Mouse (Mus musculus): ENCODE measurements around the gene Vps13d. TPM values are rescaled to one million over a fixed set of nuclear protein-coding genes. Genes with fewer than 3 reads are reported as not detected.

Vps13d gene
- polyA plus RNA-seq, 1 experiment from 2014 or later = 8.8 TPM

DNA sequence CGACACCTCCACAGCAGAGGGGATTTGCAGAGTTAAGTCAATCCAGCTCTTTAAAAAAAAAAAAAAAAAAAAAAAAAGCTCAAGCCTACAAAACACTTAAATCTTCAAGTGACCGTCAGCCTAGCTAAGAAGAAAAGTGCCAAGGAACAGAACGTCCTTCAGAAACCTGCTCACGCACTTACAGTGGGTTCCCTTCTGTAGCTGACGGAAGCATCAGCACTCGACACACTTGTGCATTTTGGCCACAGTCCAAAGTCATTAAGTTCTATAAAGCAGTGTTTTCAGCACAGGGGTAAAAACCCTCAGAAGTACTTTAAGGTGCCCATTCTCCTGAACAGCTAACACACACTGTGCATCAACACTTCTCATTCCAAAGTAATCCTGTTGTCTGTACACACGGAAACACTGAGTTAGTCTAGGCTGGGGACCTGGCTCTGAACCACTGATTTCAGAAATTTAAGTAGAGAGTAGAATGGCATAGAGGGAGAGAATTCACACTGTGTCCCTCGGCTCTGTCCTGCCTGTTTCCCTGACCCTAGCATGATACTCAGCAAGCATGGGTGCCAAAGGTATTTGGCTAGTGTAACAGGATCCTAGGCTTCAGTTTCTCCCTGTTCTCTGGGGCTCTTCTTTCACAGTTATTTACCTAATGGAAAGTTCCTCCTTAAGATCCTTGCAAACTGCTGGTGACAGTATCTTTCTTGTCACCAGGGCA, 170.0 kb downstream of the Vps13d start:
- 36% methylated on average over 8 of the region's 8 CpGs for WGBS
- H3K27ac ChIP-seq = peak overlapping the region; percentile 33

DNA sequence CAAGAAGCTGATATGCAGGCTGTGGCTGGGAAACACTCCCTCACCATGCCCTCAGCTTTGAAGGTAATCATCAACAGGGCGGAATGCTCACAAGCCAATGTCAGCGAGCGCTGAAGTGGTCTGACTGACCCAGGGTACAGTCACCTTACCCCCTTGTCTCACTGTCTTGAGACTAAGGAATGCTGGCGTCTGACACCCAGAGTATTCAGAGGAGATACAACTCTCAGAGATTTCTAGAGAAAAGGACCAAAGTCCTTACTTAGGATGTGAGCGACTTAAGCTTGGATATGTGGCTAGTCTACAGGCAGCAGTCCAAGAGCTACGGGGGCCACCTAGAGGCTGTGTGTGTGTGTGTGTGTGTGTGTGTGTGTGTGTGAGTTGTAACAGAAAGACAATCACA, 170.9 kb downstream of the Vps13d start:
- 0 out of 2 replicates have a peak, but pooled peaks cover 5% of the 10 kb centered on the region for H3K36me3 ChIP-seq
- no peak overlapping the region for H3K27ac ChIP-seq
- 71% methylated on average over 6 of the region's 6 CpGs for WGBS
- H3K4me2 ChIP-seq = no peak overlapping the region
- peaks cover 25% of the 10 kb centered on the region for H3K4me1 ChIP-seq
- ATAC-seq (ENCODE audit: insufficient read depth, low FRiP score, low read depth) = no peak
- no peak overlapping the region for H3K9ac ChIP-seq
- H3K9me3 ChIP-seq = no peaks in the 10 kb centered on the region
- H3K4me3 ChIP-seq (replicated peaks) = no peak overlapping the region
- no peaks in the 10 kb centered on the region for H3K27me3 ChIP-seq (replicated peaks)

More for the DNA sequence above, 170.0 kb downstream of the Vps13d start:
- Histone ChIP-seq H3K9me3 (no peaks in the 10 kb centered on the region), H3K9ac (no peak overlapping the region; the same call in 1 of the 2 replicates), H3K4me3 (replicated peaks) (no peak overlapping the region), H3K27me3 (replicated peaks) (no peaks in the 10 kb centered on the region), H3K4me2 (no peak overlapping the region), H3K4me1 (peaks cover 25% of the 10 kb centered on the region), H3K36me3 (no peaks in the 10 kb centered on the region)
- peak; percentile 10; the same call in 1 of the 2 replicates for ATAC-seq (ENCODE audit: insufficient read depth, low FRiP score, low read depth)

DNA sequence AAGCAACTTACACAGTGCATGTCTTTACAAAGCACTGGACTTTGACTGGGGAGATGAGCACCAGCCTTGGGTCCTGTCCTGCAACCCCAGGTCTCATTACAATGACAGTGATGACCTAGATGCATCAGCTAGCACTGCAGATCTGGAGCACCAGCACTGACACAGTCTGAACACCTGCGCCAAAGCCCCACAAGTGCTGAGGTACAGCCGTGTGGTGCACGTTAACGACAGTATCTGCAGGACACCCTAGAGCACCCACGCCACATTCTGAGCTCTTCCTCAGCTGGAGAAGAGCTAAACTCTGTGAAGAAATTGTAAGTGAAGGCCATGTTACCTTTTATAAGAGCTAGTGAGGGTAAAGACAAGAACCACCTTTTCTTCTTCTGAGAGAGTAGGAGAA, 172.0 kb downstream of the Vps13d start:
- Histone ChIP-seq H3K4me1 (peaks cover 25% of the 10 kb centered on the region), H3K27ac (no peak overlapping the region)
- WGBS = 88% methylated on average over 5 of the region's 5 CpGs

DNA sequence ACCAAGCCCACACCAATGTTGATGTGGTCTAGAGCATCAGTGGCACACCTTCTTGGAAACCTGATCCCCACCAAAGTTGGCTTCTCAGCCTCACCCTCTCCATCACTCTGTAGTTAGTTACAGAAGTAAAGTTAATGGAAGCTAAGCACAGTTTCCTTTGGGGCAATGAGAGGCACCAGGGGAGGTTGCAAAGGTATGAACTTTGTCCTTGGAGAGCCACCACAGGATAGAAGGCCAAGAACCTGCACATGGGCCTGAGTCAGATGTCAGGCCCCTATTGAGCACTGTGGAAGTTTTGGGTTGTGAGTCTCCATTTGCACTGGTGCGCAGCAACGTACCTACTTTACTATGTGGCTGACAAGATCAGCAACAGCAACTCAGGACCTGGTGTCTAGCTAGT, 172.6 kb downstream of the Vps13d start:
- no peak overlapping the region for H3K4me3 ChIP-seq (replicated peaks)
- no peak for ATAC-seq (ENCODE audit: insufficient read depth, low FRiP score, low read depth)
- no peaks in the 10 kb centered on the region for H3K9me3 ChIP-seq
- no peaks in the 10 kb centered on the region for H3K27me3 ChIP-seq (replicated peaks)
- WGBS = 93% methylated on average over 2 of the region's 2 CpGs
- H3K9ac ChIP-seq = no peak overlapping the region
- H3K4me2 ChIP-seq = no peak overlapping the region
- H3K4me1 ChIP-seq = peaks cover 25% of the 10 kb centered on the region
- H3K36me3 ChIP-seq = 0 out of 2 replicates have a peak, but pooled peaks cover 5% of the 10 kb centered on the region
- H3K27ac ChIP-seq = no peak overlapping the region

More for the DNA sequence above, 172.0 kb downstream of the Vps13d start:
- no peak for ATAC-seq (ENCODE audit: insufficient read depth, low FRiP score, low read depth)
- Histone ChIP-seq H3K4me2 (no peak overlapping the region), H3K36me3 (0 out of 2 replicates have a peak, but pooled peaks cover 5% of the 10 kb centered on the region), H3K27me3 (replicated peaks) (no peaks in the 10 kb centered on the region), H3K4me3 (replicated peaks) (no peak overlapping the region), H3K9ac (no peak overlapping the region), H3K9me3 (no peaks in the 10 kb centered on the region)

DNA sequence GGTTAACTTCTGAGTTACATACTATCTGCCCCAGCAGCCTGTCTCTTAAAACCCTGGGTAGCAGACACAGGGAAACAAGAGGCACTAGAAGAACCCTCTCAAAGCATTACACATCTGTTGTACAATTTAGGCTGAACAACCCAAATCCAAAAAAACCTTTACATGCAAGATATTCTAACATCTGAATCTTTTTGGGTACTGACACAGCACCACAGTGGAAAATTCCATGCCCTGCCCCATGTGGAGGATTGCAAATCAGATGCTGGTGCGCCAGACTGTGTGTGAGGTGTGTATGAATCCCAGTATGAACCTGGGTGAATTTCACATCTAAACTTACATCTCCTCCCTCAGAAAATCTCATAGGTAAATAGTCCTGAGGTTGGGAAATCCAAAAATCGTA, 174.4 kb downstream of the Vps13d start:
- Histone ChIP-seq H3K9ac (no peak overlapping the region), H3K27me3 (replicated peaks) (no peaks in the 10 kb centered on the region), H3K4me2 (no peak overlapping the region), H3K27ac (no peak overlapping the region), H3K9me3 (no peaks in the 10 kb centered on the region), H3K4me1 (peaks cover 8% of the 10 kb centered on the region), H3K4me3 (replicated peaks) (no peak overlapping the region), H3K36me3 (peaks cover 5% of the 10 kb centered on the region; the same call in 1 of the 2 replicates)
- 92% methylated on average over 2 of the region's 2 CpGs for WGBS
- ATAC-seq (ENCODE audit: insufficient read depth, low FRiP score, low read depth) = no peak

DNA sequence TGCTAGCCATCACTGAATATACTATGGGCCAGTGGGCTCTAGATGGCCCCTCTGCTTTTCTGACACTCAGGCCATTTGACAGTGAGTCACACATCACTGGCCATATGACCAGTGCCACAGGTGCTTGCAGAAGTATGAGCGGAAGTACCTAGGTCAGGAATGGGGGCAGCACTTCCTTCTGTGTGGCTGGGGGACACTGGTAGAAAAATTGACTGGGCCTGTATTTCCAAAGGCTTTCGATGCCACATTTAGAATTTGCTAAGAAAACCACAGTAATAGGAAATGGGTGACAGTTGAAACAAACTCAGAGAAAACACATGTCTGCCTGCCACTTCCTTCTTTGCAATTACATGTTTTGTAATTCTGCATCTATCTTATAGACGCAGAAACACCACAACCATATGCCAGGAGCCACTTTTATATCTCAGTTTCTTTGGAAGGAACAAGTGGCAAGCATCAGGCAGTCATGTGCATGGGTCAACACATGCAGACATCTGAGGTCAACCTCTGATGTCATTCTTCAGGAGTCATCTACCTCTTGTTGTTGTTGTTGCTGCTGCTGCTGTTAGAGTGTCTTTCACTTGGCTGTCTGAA, 175.6 kb downstream of the Vps13d start:
- no peak overlapping the region for H3K27ac ChIP-seq
- no peaks in the 10 kb centered on the region for H3K9me3 ChIP-seq
- no peak overlapping the region for H3K4me3 ChIP-seq (replicated peaks)
- H3K27me3 ChIP-seq (replicated peaks) = no peaks in the 10 kb centered on the region
- H3K4me2 ChIP-seq = no peak overlapping the region
- ATAC-seq (ENCODE audit: insufficient read depth, low FRiP score, low read depth) = no peak
- peaks cover 9% of the 10 kb centered on the region for H3K4me1 ChIP-seq
- H3K36me3 ChIP-seq = peaks cover 5% of the 10 kb centered on the region; the same call in 1 of the 2 replicates
- WGBS = 84% methylated on average over 3 of the region's 3 CpGs
- no peak overlapping the region for H3K9ac ChIP-seq

DNA sequence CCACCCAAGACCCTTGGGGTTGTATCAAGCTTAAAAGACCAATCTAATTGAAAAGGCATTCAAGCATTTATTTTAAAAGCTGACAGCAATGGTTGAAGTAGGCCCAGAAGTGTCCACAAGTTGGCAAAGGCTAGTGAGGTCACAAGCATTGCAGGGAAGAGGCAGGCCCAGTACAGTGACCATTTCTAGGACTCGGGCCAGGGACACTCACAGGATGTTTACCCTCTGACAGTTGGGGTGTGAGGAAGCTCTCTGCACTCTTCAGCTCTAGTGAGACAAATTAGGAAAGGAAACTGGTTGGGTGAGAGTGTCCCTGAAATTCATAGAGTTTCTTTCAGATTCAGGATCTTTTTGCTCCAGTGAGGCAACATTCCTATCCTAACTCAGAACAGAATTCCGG, 177.1 kb downstream of the Vps13d start:
- no peak overlapping the region for H3K4me3 ChIP-seq (replicated peaks)
- H3K4me2 ChIP-seq = no peak overlapping the region
- no peaks in the 10 kb centered on the region for H3K9me3 ChIP-seq
- H3K27me3 ChIP-seq (replicated peaks) = no peaks in the 10 kb centered on the region
- no peak overlapping the region; the same call in 1 of the 2 replicates for H3K27ac ChIP-seq
- peaks cover 5% of the 10 kb centered on the region; the same call in 1 of the 2 replicates for H3K36me3 ChIP-seq
- no peak overlapping the region for H3K9ac ChIP-seq
- 43% methylated on average over 2 of the region's 2 CpGs for WGBS
- no peak for ATAC-seq (ENCODE audit: insufficient read depth, low FRiP score, low read depth)
- peaks cover 21% of the 10 kb centered on the region for H3K4me1 ChIP-seq

DNA sequence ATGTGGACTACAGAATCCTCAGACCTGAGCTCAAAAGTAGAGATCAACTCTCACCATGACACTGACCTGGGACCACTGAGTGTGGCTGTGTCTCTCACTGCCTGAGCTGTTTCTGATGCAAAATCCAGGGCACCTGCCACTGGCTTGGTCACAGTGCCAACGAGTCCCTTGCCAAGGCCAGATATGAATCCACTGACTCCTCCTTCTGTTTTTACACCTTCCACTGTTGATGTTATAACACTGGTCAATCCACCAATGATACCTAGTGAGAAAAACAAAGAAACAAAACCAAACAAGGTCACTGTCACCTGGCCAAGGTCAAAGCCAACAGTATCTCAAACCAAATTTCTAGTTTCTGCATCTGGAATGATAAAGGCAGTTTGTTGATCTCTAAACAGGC, 178.1 kb downstream of the Vps13d start:
- Histone ChIP-seq H3K9ac (no peak overlapping the region), H3K4me3 (replicated peaks) (no peak overlapping the region), H3K27me3 (replicated peaks) (no peaks in the 10 kb centered on the region), H3K4me2 (no peak overlapping the region), H3K4me1 (peaks cover 26% of the 10 kb centered on the region), H3K36me3 (peaks cover 5% of the 10 kb centered on the region; the same call in 1 of the 2 replicates), H3K9me3 (no peaks in the 10 kb centered on the region), H3K27ac (no peak overlapping the region)
- ATAC-seq (ENCODE audit: insufficient read depth, low FRiP score, low read depth) = no peak
- WGBS = 71% methylated on average over 1 of the region's 1 CpGs

DNA sequence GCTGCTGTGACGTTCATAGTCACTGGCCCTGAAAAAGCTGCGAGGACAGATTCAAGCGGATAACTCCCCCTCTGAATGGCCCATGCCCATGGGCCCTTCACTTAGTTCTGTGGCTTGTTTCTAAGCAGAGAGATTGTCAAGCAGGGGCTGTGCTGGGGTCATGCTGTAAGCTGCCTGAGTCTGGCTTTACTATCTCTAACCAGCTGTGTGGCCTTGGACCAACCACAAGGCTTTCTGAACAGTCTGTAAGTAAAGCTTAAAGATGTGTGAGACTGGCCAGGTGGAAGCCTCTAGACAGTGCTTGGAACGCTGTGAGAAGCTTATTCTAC, 180.2 kb downstream of the Vps13d start:
- no peak overlapping the region for H3K4me2 ChIP-seq
- H3K4me1 ChIP-seq = peaks cover 34% of the 10 kb centered on the region
- H3K9ac ChIP-seq = no peak overlapping the region
- no peaks in the 10 kb centered on the region for H3K27me3 ChIP-seq (replicated peaks)
- ATAC-seq (ENCODE audit: insufficient read depth, low FRiP score, low read depth) = peak; percentile 40; the same call in 1 of the 2 replicates
- peaks cover 3% of the 10 kb centered on the region; the same call in 1 of the 2 replicates for H3K36me3 ChIP-seq
- no peaks in the 10 kb centered on the region for H3K9me3 ChIP-seq
- H3K27ac ChIP-seq = peak overlapping the region; percentile 52; the same call in 1 of the 2 replicates
- WGBS = 69% methylated on average over 4 of the region's 4 CpGs
- no peak overlapping the region for H3K4me3 ChIP-seq (replicated peaks)

DNA sequence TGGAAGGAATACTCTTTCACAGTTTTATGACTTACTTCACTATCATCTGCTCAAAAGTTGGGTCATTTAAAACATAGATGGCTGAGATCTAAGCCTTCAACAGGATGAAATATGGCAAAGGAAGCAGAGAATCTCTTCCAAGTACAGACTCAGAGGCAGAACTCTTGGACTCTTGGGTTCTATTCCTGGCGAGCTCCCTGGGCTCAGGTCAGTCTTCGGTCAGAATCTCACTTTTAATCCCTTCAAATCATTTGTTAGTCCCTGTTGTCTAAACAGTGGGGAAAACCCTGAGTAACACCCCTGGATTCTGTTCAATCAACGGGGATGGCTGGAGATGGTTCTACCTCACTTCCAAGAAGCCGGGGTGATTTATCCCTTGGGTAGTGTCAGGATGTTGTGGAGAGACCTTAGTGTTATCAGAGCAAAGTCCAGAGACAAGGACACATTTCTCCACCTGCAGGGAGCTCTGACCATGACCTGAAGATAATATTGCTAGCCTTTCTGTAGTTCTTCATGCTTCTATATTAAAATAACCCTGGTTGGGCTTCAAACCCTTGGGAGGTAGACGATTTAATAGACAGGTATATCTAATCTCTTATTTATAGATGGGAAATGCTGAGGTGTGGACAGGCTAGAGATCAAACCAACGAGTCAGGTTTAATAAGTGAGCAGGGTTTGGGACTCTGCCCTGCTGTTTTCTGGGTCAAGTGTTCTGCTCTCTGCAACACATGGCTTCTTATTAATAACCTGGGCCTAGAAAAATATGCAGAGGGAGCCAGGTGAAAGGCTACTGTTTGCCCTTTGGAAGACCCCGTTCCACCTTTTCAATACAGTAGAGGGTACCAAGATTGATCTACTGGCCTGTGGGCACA, 180.8 kb downstream of the Vps13d start:
- 0 out of 2 replicates have a peak, but pooled peaks have one; percentile 15 for ATAC-seq (ENCODE audit: insufficient read depth, low FRiP score, low read depth)
- WGBS = 44% methylated on average over 7 of the region's 7 CpGs
- no peaks in the 10 kb centered on the region for H3K9me3 ChIP-seq
- peak overlapping the region; percentile 70; the same call in 1 of the 2 replicates for H3K27ac ChIP-seq
- H3K4me1 ChIP-seq = peaks cover 39% of the 10 kb centered on the region
- no peak overlapping the region for H3K4me3 ChIP-seq (replicated peaks)
- H3K9ac ChIP-seq = no peak overlapping the region
- H3K4me2 ChIP-seq = no peak overlapping the region
- H3K36me3 ChIP-seq = no peaks in the 10 kb centered on the region; the same call in 1 of the 2 replicates
- no peaks in the 10 kb centered on the region for H3K27me3 ChIP-seq (replicated peaks)

DNA sequence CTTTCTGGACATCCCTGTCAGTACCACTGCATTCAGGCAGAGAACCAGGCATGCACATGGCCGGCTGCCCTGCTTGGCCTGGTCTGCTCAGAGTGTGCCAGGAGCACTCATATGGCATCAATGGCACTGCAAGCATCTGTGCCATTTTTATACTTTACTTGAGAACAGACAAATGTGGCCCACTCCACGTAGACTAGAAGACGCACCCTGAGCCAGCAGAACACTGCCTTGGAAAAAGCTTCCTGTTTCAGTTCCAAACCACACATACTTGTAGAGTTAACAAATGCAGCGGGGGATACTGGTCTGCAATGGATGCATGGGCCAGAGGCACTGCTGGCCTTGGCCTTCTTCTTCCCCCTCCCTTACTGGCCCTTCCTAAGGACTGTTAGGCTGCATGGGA, 181.6 kb downstream of the Vps13d start:
- Histone ChIP-seq H3K9ac (no peak overlapping the region), H3K4me3 (replicated peaks) (no peak overlapping the region), H3K4me2 (no peak overlapping the region), H3K4me1 (peaks cover 39% of the 10 kb centered on the region), H3K27ac (peak overlapping the region; percentile 70), H3K27me3 (replicated peaks) (no peaks in the 10 kb centered on the region), H3K9me3 (no peaks in the 10 kb centered on the region), H3K36me3 (no peaks in the 10 kb centered on the region; the same call in 1 of the 2 replicates)
- 52% methylated on average over 4 of the region's 4 CpGs for WGBS
- no peak for ATAC-seq (ENCODE audit: insufficient read depth, low FRiP score, low read depth)

Data from stomach, embryonic 15.5 days (tissue).